Mouse (Mus musculus): ENCODE data around the gene Ltbp1. TPM values are rescaled to one million over a fixed set of nuclear protein-coding genes. Genes with fewer than 3 reads are reported as not detected.

Gene Ltbp1
- total and polyA plus RNA-seq, 3 experiments, result 0.01 to 0.04 TPM; not detected in 1

- Histone ChIP-seq H3K4me3 (ENCODE audit: control insufficient read depth in 1 of 2, insufficient read depth in 1 of 2, low read depth in 2 of 2, low read length in 2 of 2) (peak overlapping the region; percentile 50 to 53), H3K27me3 (ENCODE audit: control insufficient read depth in 1 of 2, insufficient read depth in 2 of 2, low read length in 2 of 2) (peaks cover 5 to 12% of the 10 kb centered on the region in 2 experiments), H3K9me3 (replicated peaks; ENCODE audit: insufficient read depth, low read length) (no peaks in the 10 kb centered on the region), H3K4me1 (ENCODE audit: control insufficient read depth in 1 of 2, insufficient read depth in 2 of 2, low read length in 2 of 2) (peaks cover 2 to 5% of the 10 kb centered on the region in 2 experiments; a peak in 2 of 4 replicates), H3K79me2 (ENCODE audit: control insufficient read depth, insufficient read depth, low read length, poor library complexity) (no peaks in the 10 kb centered on the region), H3K36me3 (ENCODE audit: control insufficient read depth in 1 of 2, insufficient read depth in 2 of 2, low read length in 2 of 2) (no peaks in the 10 kb centered on the region; a peak in 1 of 4 replicates), H3K27ac (ENCODE audit: control insufficient read depth, low read depth, low read length) (no peak overlapping the region), H3K9ac (ENCODE audit: control insufficient read depth, low read depth, low read length, poor library complexity, severe bottlenecking) (0 out of 2 replicates have a peak overlapping the region, but pooled peaks have one; percentile 9)
- peak in 1 of 2 experiments; percentile 2; a peak in 1 of 4 replicates for TF ChIP-seq EP300 (IDR thresholded peaks at IDR 0.05; ENCODE audit: low read depth in 1 of 2, low read length in 2 of 2)
- TF ChIP-seq ETS1 (IDR thresholded peaks at IDR 0.05; ENCODE audit: low read depth, low read length), result peak; percentile 83
- no peak for TF ChIP-seq ZC3H11A (IDR thresholded peaks at IDR 0.05; ENCODE audit: low read depth, low read length)
- 0 out of 2 replicates have a peak, but pooled peaks have one; percentile 13 for TF ChIP-seq TBP (IDR thresholded peaks at IDR 0.05; ENCODE audit: low read depth, low read length)
- peak; percentile 81 for DNase-seq (ENCODE audit: low read depth, low spot score)
These were observed 172.8 kb downstream of the Ltbp1 start for GRCm38 (mm10) chr17:75177920-75178867.

GRCm38 (mm10) chr17:75179001-75179400 is 173.6 kb downstream of the Ltbp1 start:
- Histone ChIP-seq H3K9ac (ENCODE audit: control insufficient read depth, low read depth, low read length, poor library complexity, severe bottlenecking) (no peak overlapping the region), H3K4me1 (ENCODE audit: control insufficient read depth in 1 of 2, insufficient read depth in 2 of 2, low read length in 2 of 2) (peaks cover 2 to 5% of the 10 kb centered on the region in 2 experiments; a peak in 2 of 4 replicates), H3K79me2 (ENCODE audit: control insufficient read depth, insufficient read depth, low read length, poor library complexity) (no peaks in the 10 kb centered on the region), H3K36me3 (ENCODE audit: control insufficient read depth in 1 of 2, insufficient read depth in 2 of 2, low read length in 2 of 2) (no peaks in the 10 kb centered on the region; a peak in 1 of 4 replicates), H3K27ac (ENCODE audit: control insufficient read depth, low read depth, low read length) (no peak overlapping the region), H3K27me3 (ENCODE audit: control insufficient read depth in 1 of 2, insufficient read depth in 2 of 2, low read length in 2 of 2) (peaks cover 5 to 14% of the 10 kb centered on the region in 2 experiments), H3K4me3 (ENCODE audit: control insufficient read depth in 1 of 2, insufficient read depth in 1 of 2, low read depth in 2 of 2, low read length in 2 of 2) (no peak overlapping the region), H3K9me3 (replicated peaks; ENCODE audit: insufficient read depth, low read length) (no peaks in the 10 kb centered on the region)
- no peak for DNase-seq (ENCODE audit: low read depth, low spot score)
- TF ChIP-seq POLR2AphosphoS2 (IDR thresholded peaks at IDR 0.05; ENCODE audit: low read length) (no peak), NRF1 (IDR thresholded peaks at IDR 0.05; ENCODE audit: insufficient read depth, low read depth, low read length, poor library complexity, severe bottlenecking) (no peak), USF1 (IDR thresholded peaks at IDR 0.05; ENCODE audit: low read depth, low read length) (no peak), SIN3A (IDR thresholded peaks at IDR 0.05; ENCODE audit: low read length) (no peak), MYB (IDR thresholded peaks at IDR 0.05; ENCODE audit: low read depth, low read length) (no peak)

GRCm38 (mm10) chr17:75180301-75180700 is 174.9 kb downstream of the Ltbp1 start:
- H3K4me1 ChIP-seq (ENCODE audit: control insufficient read depth in 1 of 2, insufficient read depth in 2 of 2, low read length in 2 of 2), result peaks cover 2 to 5% of the 10 kb centered on the region in 2 experiments; a peak in 2 of 4 replicates
- H3K4me3 ChIP-seq (ENCODE audit: control insufficient read depth in 1 of 2, insufficient read depth in 1 of 2, low read depth in 2 of 2, low read length in 2 of 2), result no peak overlapping the region
- no peak overlapping the region for H3K27ac ChIP-seq (ENCODE audit: control insufficient read depth, low read depth, low read length)
- H3K79me2 ChIP-seq (ENCODE audit: control insufficient read depth, insufficient read depth, low read length, poor library complexity), result no peaks in the 10 kb centered on the region
- H3K9me3 ChIP-seq (replicated peaks; ENCODE audit: insufficient read depth, low read length), result no peaks in the 10 kb centered on the region
- H3K36me3 ChIP-seq (ENCODE audit: control insufficient read depth in 1 of 2, insufficient read depth in 2 of 2, low read length in 2 of 2), result no peaks in the 10 kb centered on the region; a peak in 1 of 4 replicates
- no peak for TF ChIP-seq POLR2AphosphoS2 (IDR thresholded peaks at IDR 0.05; ENCODE audit: low read length)
- no peak overlapping the region for H3K9ac ChIP-seq (ENCODE audit: control insufficient read depth, low read depth, low read length, poor library complexity, severe bottlenecking)
- H3K27me3 ChIP-seq (ENCODE audit: control insufficient read depth in 1 of 2, insufficient read depth in 2 of 2, low read length in 2 of 2), result peaks cover 6 to 15% of the 10 kb centered on the region in 2 experiments
- DNase-seq (ENCODE audit: low read depth, low spot score), result no peak

All from MEL (cell line).